Comparison of ENCODE assay signal across 13 mouse cellular contexts in genomic region chr1:126973871-126974270, GRCm38 (mm10).
"Had no signal": no experiment of that assay in that cellular context is flagged by ENCODE, and none has a peak within 500 bp of the region (broad histone marks: within the 10 kb centered on the region; RNA-seq: fewer than 3 reads in every experiment).

No protein-coding gene starts in this region.

- DNase-seq: gastrocnemius, postnatal 14 days; gastrocnemius, postnatal 36 days; heart, adult 18-20 months; heart, postnatal 14 days; heart, postnatal 36 days; kidney, adult 11 months; kidney, adult 2 months; kidney, adult 9 months; kidney, postnatal 14 days; kidney, postnatal 36 days; layer of hippocampus, adult 9-11 months; liver; liver, embryonic 13.5 days had no signal
